Comparison of ENCODE assay signal across 8 mouse cellular contexts in genomic region chr5:143634550-143635112, GRCm38 (mm10). TPM values are rescaled to one million over a fixed set of nuclear protein-coding genes. Genes with fewer than 3 reads are reported as not detected.
DNase-seq lines count a peak whose midpoint lies in the region; ATAC-seq and TF ChIP-seq lines count a peak whose summit lies in the region.

No protein-coding gene starts in this region.

- H3K9me3 ChIP-seq in midbrain, embryonic 13.5 days = no peaks in the 10 kb centered on the region
- 0 out of 2 replicates have a peak, but pooled peaks cover 4% of the 10 kb centered on the region for H3K9me3 ChIP-seq in midbrain, embryonic 10.5 days (replicated peaks)
- peaks cover 7% of the 10 kb centered on the region; the same call in 1 of the 2 replicates for H3K9me3 ChIP-seq in limb, embryonic 12.5 days

- peak overlapping the region; percentile 47 for H3K4me3 ChIP-seq in gastrocnemius, adult 2 months
- H3K4me3 ChIP-seq in midbrain, embryonic 13.5 days (replicated peaks) = no peak overlapping the region
- no peak overlapping the region for H3K4me3 ChIP-seq in midbrain, embryonic 10.5 days
- H3K4me3 ChIP-seq in limb, embryonic 12.5 days (replicated peaks) = no peak overlapping the region

- no peak overlapping the region for H3K4me2 ChIP-seq in midbrain, embryonic 13.5 days (replicated peaks)
- H3K4me2 ChIP-seq in limb, embryonic 12.5 days = peak overlapping the region; percentile 19; the same call in 1 of the 2 replicates

- H3K27me3 ChIP-seq in midbrain, embryonic 13.5 days = no peaks in the 10 kb centered on the region
- no peaks in the 10 kb centered on the region for H3K27me3 ChIP-seq in midbrain, embryonic 10.5 days (ENCODE audit: low read depth, poor library complexity, severe bottlenecking)
- no peaks in the 10 kb centered on the region for H3K27me3 ChIP-seq in limb, embryonic 12.5 days

- DNase-seq in gastrocnemius, adult 2 months = peak; percentile 42
- no peak for DNase-seq in gastrocnemius, postnatal 4 days (ENCODE audit: low spot score in 2 of 2)
- DNase-seq in midbrain, embryonic 10.5 days (ENCODE audit: low spot score) = no peak
- DNase-seq in cerebellum, adult 8-10 months = no peak
- DNase-seq in adrenal gland, postnatal 25 days = no peak
- no peak for DNase-seq in right cerebral cortex, postnatal 4 days

- no peak for ATAC-seq in midbrain, embryonic 13.5 days
- ATAC-seq in limb, embryonic 12.5 days (ENCODE audit: insufficient number of reproducible peaks, insufficient read depth, low FRiP score, low TSS enrichment, low read depth) = no peak

- peak overlapping the region; percentile 84 for H3K27ac ChIP-seq in gastrocnemius, adult 2 months
- H3K27ac ChIP-seq in midbrain, embryonic 13.5 days = no peak overlapping the region
- H3K27ac ChIP-seq in midbrain, embryonic 10.5 days (replicated peaks) = no peak overlapping the region; the same call in 1 of the 2 replicates
- 0 out of 2 replicates have a peak overlapping the region, but pooled peaks have one; percentile 5 for H3K27ac ChIP-seq in limb, embryonic 12.5 days

- H3K4me1 ChIP-seq in midbrain, embryonic 13.5 days (replicated peaks) = peaks cover 26% of the 10 kb centered on the region
- peaks cover 28% of the 10 kb centered on the region for H3K4me1 ChIP-seq in midbrain, embryonic 10.5 days
- H3K4me1 ChIP-seq in limb, embryonic 12.5 days (replicated peaks) = peaks cover 83% of the 10 kb centered on the region

- intact Hi-C loops in gastrocnemius, adult 2 months (cut with DNase I) = no loop called here

- 68% methylated on average over 12 of the region's 12 CpGs for WGBS in midbrain, embryonic 13.5 days
- WGBS in midbrain, embryonic 10.5 days = 73% methylated on average over 12 of the region's 12 CpGs
- 59% methylated on average over 12 of the region's 12 CpGs for WGBS in limb, embryonic 12.5 days

- no peak for TF ChIP-seq CTCF in gastrocnemius, adult 2 months (IDR thresholded peaks at IDR 0.05)

- 0 out of 2 replicates have a peak overlapping the region, but pooled peaks have one; percentile 7 for H3K9ac ChIP-seq in midbrain, embryonic 13.5 days (replicated peaks)
- no peak overlapping the region for H3K9ac ChIP-seq in limb, embryonic 12.5 days (replicated peaks)

- H3K36me3 ChIP-seq in midbrain, embryonic 13.5 days = no peaks in the 10 kb centered on the region
- H3K36me3 ChIP-seq in midbrain, embryonic 10.5 days = no peaks in the 10 kb centered on the region
- 0 out of 2 replicates have a peak, but pooled peaks cover 5% of the 10 kb centered on the region for H3K36me3 ChIP-seq in limb, embryonic 12.5 days

RNA-seq across cellular contexts. Expression of gene Cyth3, which starts 12.4 kb away (rescaled TPM):
- total RNA-seq in gastrocnemius, adult 2 months (2021) = 10 to 100 TPM; 10.7 to 15.8 TPM
- 10 to 100 TPM; 50.2 to 67.5 TPM for total RNA-seq in gastrocnemius, postnatal 4 days (2021)
- polyA plus RNA-seq in midbrain, embryonic 13.5 days (2015; fragmentation: Nextera tagmentation; extraction: Ambion mirVana) = 29.2 and 31.5 TPM in 2 replicates
- 28.1 and 31.7 TPM in 2 replicates for polyA plus RNA-seq in midbrain, embryonic 10.5 days (2016; fragmentation: Nextera tagmentation; extraction: Ambion mirVana)
- 53.2 and 55.5 TPM in 2 replicates for polyA plus RNA-seq in limb, embryonic 12.5 days (2016; fragmentation: Nextera tagmentation; extraction: Ambion mirVana)
- 156 and 193 TPM in 2 replicates for total RNA-seq in adrenal gland, postnatal 25 days (2021)

Comparison
In these comparisons a context has a peak if more than half of its experiments do, and no peak if none do; other contexts are left out.
1. H3K27ac ChIP-seq: peak in gastrocnemius, adult 2 months (single experiment) and limb, embryonic 12.5 days (single experiment); none in midbrain, embryonic 13.5 days (single experiment) and midbrain, embryonic 10.5 days (single experiment).